Mouse (Mus musculus): ENCODE measurements around the gene Fam240a.

- TF ChIP-seq POLR2A (IDR thresholded peaks at IDR 0.05; ENCODE audit: insufficient read length, low read depth) (no peak), TCF12 (IDR thresholded peaks at IDR 0.05; ENCODE audit: insufficient read depth, poor library complexity, severe bottlenecking) (no peak), E2F4 (IDR thresholded peaks at IDR 0.05; ENCODE audit: insufficient read depth) (no peak), MYOG (IDR thresholded peaks at IDR 0.05; ENCODE audit: control insufficient read depth in 1 of 3, insufficient read depth in 1 of 3, insufficient read length in 2 of 3, low read depth in 2 of 3) (no peak), USF1 (IDR thresholded peaks at IDR 0.05; ENCODE audit: low read depth) (no peak), CEBPB (IDR thresholded peaks at IDR 0.05; ENCODE audit: insufficient read depth, poor library complexity, severe bottlenecking) (no peak), REST (IDR thresholded peaks at IDR 0.05; ENCODE audit: insufficient read depth, insufficient read length) (no peak), TCF3 (IDR thresholded peaks at IDR 0.05; ENCODE audit: insufficient read length, low read depth) (no peak), SRF (IDR thresholded peaks at IDR 0.05; ENCODE audit: control insufficient read depth, insufficient read length, low read depth) (no peak), POLR2AphosphoS2 (IDR thresholded peaks at IDR 0.05; ENCODE audit: insufficient read length, low read depth) (no peak), MAX (IDR thresholded peaks at IDR 0.05; ENCODE audit: low read depth) (no peak)
Observed at GRCm38 (mm10) chr9:110873681-110874659, 42.7 kb downstream of the Fam240a start.
